Mouse (Mus musculus): ENCODE results near the gene Gm14862. TPM values are rescaled to one million over a fixed set of nuclear protein-coding genes. Genes with fewer than 3 reads are reported as not detected.
"Not testable (repeated sequence)": the region's sequence is repeated elsewhere in the genome, so short reads cannot be mapped to it uniquely, and the experiment has no call there.

Gene Gm14862
- polyA plus RNA-seq (2014; fragmentation: Nextera tagmentation; extraction: Ambion mirVana): not detected in 2 replicates

DNA sequence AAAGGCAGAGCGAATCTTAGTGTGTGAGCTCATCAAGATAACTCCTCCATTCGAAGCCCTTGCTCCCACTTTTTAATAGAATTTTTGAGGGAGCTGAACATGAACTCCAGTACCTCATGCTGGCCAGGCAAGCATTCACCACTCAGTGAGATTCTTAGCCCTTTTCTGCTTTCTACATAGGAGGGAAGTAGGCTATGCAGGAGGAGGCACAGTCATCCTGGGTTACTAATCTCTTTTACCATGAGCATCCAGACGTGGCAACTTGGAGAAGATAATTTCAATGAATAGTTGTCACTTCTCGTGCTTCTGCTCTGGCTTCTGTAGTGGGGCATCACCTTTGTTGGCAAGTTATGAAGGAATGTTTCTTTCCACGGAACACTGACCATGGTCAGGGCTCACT is at the start of gene Gm14862:
Gm14862 (minus strand) TSS at position 134 of the 400 bp plus-strand sequence.
- no peaks in the 10 kb centered on the region for H3K36me3 ChIP-seq (ENCODE audit: control insufficient read depth, insufficient read depth, low read length)
- H3K4me1 ChIP-seq (ENCODE audit: control insufficient read depth, insufficient read depth, low read length): no peaks in the 10 kb centered on the region
- no peaks in the 10 kb centered on the region for H3K9me3 ChIP-seq (replicated peaks; ENCODE audit: control insufficient read depth, low read length)
- no peak within 1 kb of the TSS for H3K4me3 ChIP-seq (ENCODE audit: low read depth, low read length)
- no peaks in the 10 kb centered on the region for H3K27me3 ChIP-seq (replicated peaks; ENCODE audit: control insufficient read depth, insufficient read depth, low read length)
- WGBS: 79% methylated on average over 5 of the region's 5 CpGs
- no peak for ATAC-seq
- H3K27ac ChIP-seq (ENCODE audit: low read depth, low read length): no peak within 1 kb of the TSS
- DNase-seq (ENCODE audit: low spot score): no peak
- H3K9ac ChIP-seq (ENCODE audit: low read length): no peak within 1 kb of the TSS
- no peak within 1 kb of the TSS for H3K4me2 ChIP-seq (ENCODE audit: low read length)

DNA sequence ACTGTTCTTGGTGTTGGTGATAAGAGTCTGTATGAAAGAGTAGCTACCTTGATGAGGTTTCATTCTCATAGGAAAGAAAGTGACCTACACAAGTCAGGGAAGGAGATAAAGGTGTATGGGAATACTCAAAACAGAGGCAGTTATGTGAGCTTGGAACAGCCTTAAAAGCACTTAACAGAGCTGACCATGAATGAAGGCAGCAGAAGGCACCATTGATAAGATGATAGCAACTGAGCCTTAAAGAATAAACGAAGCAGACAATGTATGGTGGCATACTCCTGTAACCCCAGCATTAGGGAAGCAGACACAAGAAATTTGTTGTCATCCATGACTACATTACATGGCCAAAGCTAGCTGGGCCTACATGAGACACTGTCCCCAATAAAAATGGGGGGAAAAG is 46.8 kb upstream of the Gm14862 start:
- Histone ChIP-seq H3K36me3 (ENCODE audit: control insufficient read depth, insufficient read depth, low read length) (no peaks in the 10 kb centered on the region), H3K27ac (ENCODE audit: low read depth, low read length) (no peak overlapping the region), H3K4me2 (ENCODE audit: low read length) (no peak overlapping the region), H3K9me3 (replicated peaks; ENCODE audit: control insufficient read depth, low read length) (no peaks in the 10 kb centered on the region), H3K4me1 (ENCODE audit: control insufficient read depth, insufficient read depth, low read length) (no peaks in the 10 kb centered on the region), H3K27me3 (replicated peaks; ENCODE audit: control insufficient read depth, insufficient read depth, low read length) (no peaks in the 10 kb centered on the region), H3K9ac (ENCODE audit: low read length) (no peak overlapping the region), H3K4me3 (ENCODE audit: low read depth, low read length) (no peak overlapping the region)
- ATAC-seq: no peak
- WGBS: 88% methylated on average over 1 of the region's 1 CpGs
- no peak for DNase-seq (ENCODE audit: low spot score)

DNA sequence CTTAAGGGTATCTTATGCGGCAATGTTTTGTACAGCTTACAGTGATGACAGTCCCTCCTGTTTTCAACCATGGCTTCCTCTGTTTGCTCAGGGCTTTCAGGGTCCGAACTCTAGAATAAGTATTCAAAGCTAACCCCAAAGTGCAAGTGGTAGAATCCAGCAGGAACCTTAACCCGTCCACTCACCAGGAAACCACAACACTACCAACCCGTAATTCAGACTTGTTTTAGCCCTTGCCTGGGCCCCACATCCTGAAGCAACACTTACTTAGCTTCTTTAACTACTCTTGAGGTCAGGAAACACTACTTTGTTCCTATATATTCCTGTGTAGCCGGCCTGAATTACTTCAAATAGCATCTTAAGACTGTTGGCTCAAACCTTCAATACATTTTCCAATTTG is 46.1 kb upstream of the Gm14862 start:
- Histone ChIP-seq H3K27ac (ENCODE audit: low read depth, low read length) (no peak overlapping the region), H3K9ac (ENCODE audit: low read length) (no peak overlapping the region), H3K4me2 (ENCODE audit: low read length) (no peak overlapping the region), H3K4me3 (ENCODE audit: low read depth, low read length) (no peak overlapping the region), H3K9me3 (replicated peaks; ENCODE audit: control insufficient read depth, low read length) (no peaks in the 10 kb centered on the region), H3K27me3 (replicated peaks; ENCODE audit: control insufficient read depth, insufficient read depth, low read length) (no peaks in the 10 kb centered on the region), H3K4me1 (ENCODE audit: control insufficient read depth, insufficient read depth, low read length) (no peaks in the 10 kb centered on the region), H3K36me3 (ENCODE audit: control insufficient read depth, insufficient read depth, low read length) (no peaks in the 10 kb centered on the region)
- WGBS: 86% methylated on average over 5 of the region's 5 CpGs
- ATAC-seq (no peak), DNase-seq (ENCODE audit: low spot score) (no peak)

DNA sequence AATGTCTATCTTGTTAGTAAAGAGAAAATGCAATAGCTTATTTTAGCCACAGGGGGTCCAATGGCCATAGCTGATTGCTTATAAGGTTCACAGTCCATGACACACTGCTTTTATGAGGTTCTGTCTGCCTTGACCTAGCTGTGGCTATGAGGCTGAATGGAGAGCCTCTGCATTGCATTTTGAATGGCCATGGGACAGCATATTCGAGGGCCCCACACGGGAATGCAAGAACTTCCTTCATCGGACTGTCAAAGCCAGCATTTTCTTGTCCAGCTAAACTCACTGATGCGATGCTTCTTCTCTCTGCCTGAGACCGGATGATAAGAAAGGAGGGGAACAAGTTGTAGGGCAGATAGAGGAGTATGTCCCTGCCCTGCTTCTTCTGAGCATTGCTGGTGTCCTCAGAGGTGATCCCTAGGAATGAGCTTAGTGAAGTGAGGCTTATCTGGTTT is 41.7 kb upstream of the Gm14862 start:
- DNase-seq (ENCODE audit: low spot score) (no peak), ATAC-seq (no peak)
- H3K4me3 ChIP-seq (ENCODE audit: low read depth, low read length): no peak overlapping the region
- no peaks in the 10 kb centered on the region for H3K9me3 ChIP-seq (replicated peaks; ENCODE audit: control insufficient read depth, low read length)
- no peak overlapping the region for H3K27ac ChIP-seq (ENCODE audit: low read depth, low read length)
- WGBS: 86% methylated on average over 5 of the region's 5 CpGs
- H3K27me3 ChIP-seq (replicated peaks; ENCODE audit: control insufficient read depth, insufficient read depth, low read length): no peaks in the 10 kb centered on the region
- no peaks in the 10 kb centered on the region for H3K36me3 ChIP-seq (ENCODE audit: control insufficient read depth, insufficient read depth, low read length)
- no peak overlapping the region for H3K9ac ChIP-seq (ENCODE audit: low read length)
- H3K4me1 ChIP-seq (ENCODE audit: control insufficient read depth, insufficient read depth, low read length): no peaks in the 10 kb centered on the region
- H3K4me2 ChIP-seq (ENCODE audit: low read length): no peak overlapping the region

DNA sequence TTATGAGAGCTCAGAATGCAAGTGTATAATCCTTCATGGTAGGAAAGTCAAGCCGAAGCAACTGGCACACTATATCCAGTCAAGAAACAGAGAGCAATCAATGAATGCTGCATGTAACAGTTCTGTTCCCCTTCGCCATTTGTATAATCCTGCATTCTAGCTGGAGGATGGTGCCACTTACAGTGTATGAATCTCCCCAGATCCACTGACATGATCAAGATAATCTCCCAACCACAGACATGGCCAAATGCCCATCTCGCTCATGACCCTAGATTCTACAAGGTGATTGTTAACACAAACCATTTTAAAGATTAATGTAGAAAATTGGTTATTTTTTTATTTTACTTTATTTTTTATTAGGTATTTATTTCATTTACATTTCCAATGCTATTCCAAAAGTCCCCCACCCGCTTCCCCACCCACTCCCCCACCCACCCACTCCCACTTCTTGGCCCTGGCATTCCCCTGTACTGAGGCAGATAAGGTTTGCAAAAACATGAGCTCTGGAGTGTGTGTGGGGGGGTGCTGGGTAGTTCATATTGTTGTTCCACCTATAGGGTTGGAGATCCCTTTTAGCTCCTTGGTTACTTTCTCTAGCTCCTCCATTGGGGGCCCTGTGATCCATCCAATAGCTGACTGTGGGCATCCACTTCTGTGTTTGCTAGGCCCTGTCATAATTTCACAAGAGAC is 36.6 kb upstream of the Gm14862 start:
- 80% methylated on average over 3 of the region's 4 CpGs for WGBS
- not testable (repeated sequence) for H3K9me3 ChIP-seq (replicated peaks; ENCODE audit: control insufficient read depth, low read length)

DNA sequence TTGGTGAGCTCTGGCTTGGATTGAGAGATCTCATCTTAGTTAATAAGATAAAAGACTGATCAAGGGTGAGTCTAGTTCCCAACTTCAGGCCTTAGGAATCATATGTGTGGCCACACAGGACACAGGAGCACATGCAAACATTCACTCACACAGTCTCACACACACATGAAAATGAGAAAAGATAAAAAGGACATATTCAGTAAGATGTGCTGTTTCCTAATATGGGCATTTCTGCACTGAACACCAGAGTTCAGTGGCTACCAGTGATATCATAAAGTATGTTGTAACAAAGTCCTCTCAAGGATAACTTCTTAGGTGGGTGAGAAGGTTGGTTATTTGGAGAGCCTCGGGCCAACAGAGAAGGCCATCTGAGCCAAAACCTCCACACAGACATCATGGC is 26.8 kb upstream of the Gm14862 start, which contains the start of gene H2al1m:
H2al1m (plus strand) TSS at position 301 of the 400 bp plus-strand sequence.
- WGBS: no CpG with 5 or more reads among the region's 1 CpGs
- not testable (repeated sequence) for H3K4me2 ChIP-seq (ENCODE audit: low read length); H3K4me1 ChIP-seq (ENCODE audit: control insufficient read depth, insufficient read depth, low read length); H3K27ac ChIP-seq (ENCODE audit: low read depth, low read length); H3K36me3 ChIP-seq (ENCODE audit: control insufficient read depth, insufficient read depth, low read length); H3K4me3 ChIP-seq (ENCODE audit: low read depth, low read length); ATAC-seq; H3K9me3 ChIP-seq (replicated peaks; ENCODE audit: control insufficient read depth, low read length); H3K9ac ChIP-seq (ENCODE audit: low read length); H3K27me3 ChIP-seq (replicated peaks; ENCODE audit: control insufficient read depth, insufficient read depth, low read length); DNase-seq (ENCODE audit: low spot score)

More for the DNA sequence above, 36.6 kb upstream of the Gm14862 start:
- H3K4me3 ChIP-seq (ENCODE audit: low read depth, low read length); H3K27me3 ChIP-seq (replicated peaks; ENCODE audit: control insufficient read depth, insufficient read depth, low read length); H3K9ac ChIP-seq (ENCODE audit: low read length); H3K4me2 ChIP-seq (ENCODE audit: low read length); H3K4me1 ChIP-seq (ENCODE audit: control insufficient read depth, insufficient read depth, low read length); H3K27ac ChIP-seq (ENCODE audit: low read depth, low read length); ATAC-seq; DNase-seq (ENCODE audit: low spot score); H3K36me3 ChIP-seq (ENCODE audit: control insufficient read depth, insufficient read depth, low read length): not testable (repeated sequence)

DNA sequence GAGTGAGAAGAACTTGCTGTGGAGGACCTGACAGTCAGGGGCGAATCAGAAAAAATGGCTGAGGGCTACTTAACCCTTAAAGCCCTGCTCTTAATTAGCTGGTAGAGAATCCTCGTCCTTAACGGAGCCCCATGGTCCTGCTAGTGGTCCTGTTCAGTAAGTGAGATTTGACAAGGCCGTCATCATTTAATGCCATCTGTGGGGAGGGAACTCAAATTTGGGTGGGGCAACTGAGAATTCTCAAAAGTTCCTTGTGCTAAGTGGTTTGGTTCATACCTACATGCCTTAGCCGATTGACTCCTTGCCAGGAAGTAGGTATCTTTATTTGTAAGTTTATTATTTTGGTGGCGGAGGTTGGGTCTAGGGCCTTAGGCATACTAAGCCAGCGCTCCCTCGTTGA is 17.6 kb upstream of the Gm14862 start:
- WGBS: 72% methylated on average over 8 of the region's 8 CpGs
- Histone ChIP-seq H3K27me3 (replicated peaks; ENCODE audit: control insufficient read depth, insufficient read depth, low read length) (no peaks in the 10 kb centered on the region), H3K36me3 (ENCODE audit: control insufficient read depth, insufficient read depth, low read length) (no peaks in the 10 kb centered on the region), H3K9ac (ENCODE audit: low read length) (no peak overlapping the region), H3K4me1 (ENCODE audit: control insufficient read depth, insufficient read depth, low read length) (no peaks in the 10 kb centered on the region), H3K4me3 (ENCODE audit: low read depth, low read length) (no peak overlapping the region), H3K4me2 (ENCODE audit: low read length) (no peak overlapping the region), H3K9me3 (replicated peaks; ENCODE audit: control insufficient read depth, low read length) (no peaks in the 10 kb centered on the region), H3K27ac (ENCODE audit: low read depth, low read length) (no peak overlapping the region)
- no peak for DNase-seq (ENCODE audit: low spot score)
- no peak for ATAC-seq

DNA sequence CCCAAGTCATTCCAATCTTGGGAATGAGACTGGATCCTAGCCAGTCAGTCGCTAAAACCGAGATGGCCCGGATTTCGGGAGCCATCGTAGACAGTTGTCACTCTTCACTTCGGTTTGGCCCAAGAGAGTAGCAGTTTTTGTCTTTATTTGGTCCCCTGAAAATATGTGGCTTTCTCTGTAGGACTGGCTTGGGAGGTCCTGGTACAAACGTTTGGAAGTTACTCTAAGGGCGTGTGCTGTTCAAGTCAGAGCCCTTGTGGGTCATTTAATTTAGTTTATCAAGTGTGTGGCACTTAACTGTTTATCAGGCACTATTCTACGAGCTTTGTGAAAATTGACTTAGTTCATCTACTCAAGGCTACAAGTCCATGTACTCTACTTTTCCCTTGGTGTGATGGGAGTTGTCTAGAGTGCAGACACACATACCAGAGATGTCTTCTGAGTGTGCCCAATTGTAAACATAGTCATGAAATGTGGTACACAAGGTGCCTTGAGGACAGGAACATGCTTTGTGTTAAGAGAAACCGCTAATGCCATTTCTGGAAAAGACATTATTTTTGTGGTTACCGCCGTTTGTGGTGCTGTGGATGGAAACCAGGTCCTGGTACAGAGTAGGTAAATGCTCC is 16.8 kb upstream of the Gm14862 start:
- DNase-seq (ENCODE audit: low spot score): no peak

More for the DNA sequence above, 16.8 kb upstream of the Gm14862 start:
- WGBS: 60% methylated on average over 12 of the region's 12 CpGs
- H3K4me2 ChIP-seq (ENCODE audit: low read length): peak overlapping the region; percentile 49
- H3K27ac ChIP-seq (ENCODE audit: low read depth, low read length): no peak overlapping the region
- H3K9ac ChIP-seq (ENCODE audit: low read length): peak overlapping the region; percentile 70
- H3K4me1 ChIP-seq (ENCODE audit: control insufficient read depth, insufficient read depth, low read length): no peaks in the 10 kb centered on the region
- H3K36me3 ChIP-seq (ENCODE audit: control insufficient read depth, insufficient read depth, low read length): no peaks in the 10 kb centered on the region
- no peaks in the 10 kb centered on the region for H3K9me3 ChIP-seq (replicated peaks; ENCODE audit: control insufficient read depth, low read length)
- no peak for ATAC-seq
- H3K4me3 ChIP-seq (ENCODE audit: low read depth, low read length): peak overlapping the region; percentile 50
- H3K27me3 ChIP-seq (replicated peaks; ENCODE audit: control insufficient read depth, insufficient read depth, low read length): no peaks in the 10 kb centered on the region
